Mouse (Mus musculus) lung, postnatal 0 days (tissue): Measurements from ENCODE around the gene Rchy1. TPM values are rescaled to one million over a fixed set of nuclear protein-coding genes. Genes with fewer than 3 reads are reported as not detected.

Experiments
- ATAC-seq: fragments of 200-750 bp; cut with Nextera tagmentation; 2 replicates; pipeline ENCODE4 v1.8.0; 2017; ENCODE audit warnings: moderate library complexity
- DNase-seq: peaks from one replicate; pipeline ENCODE4 v3.0.0-alpha.2; 2016; ENCODE audit warnings: low spot score
- H3K27ac ChIP-seq: fragments of 300-500 bp; sonication (generic); 2 replicates; pipeline ENCODE4 v1.5.1; 2014; ENCODE audit warnings: antibody characterized with exemption, mild to moderate bottlenecking, low read length, mixed read lengths
- H3K27me3 ChIP-seq: fragments of 300-500 bp; sonication (generic); replicated peaks from 2 replicates; pipeline ENCODE4 v1.6.1; 2014; ENCODE audit warnings: low read length, mixed read lengths; ENCODE audit not compliant: insufficient read depth
- H3K36me3 ChIP-seq: fragments of 300-500 bp; sonication (generic); 2 replicates; pipeline ENCODE4 v1.6.1; 2014; ENCODE audit warnings: low read length, mixed read lengths; ENCODE audit not compliant: insufficient read depth
- H3K4me1 ChIP-seq: fragments of 300-500 bp; sonication (generic); 2 replicates; pipeline ENCODE4 v1.6.1; 2014; ENCODE audit warnings: antibody characterized with exemption, low read depth, low read length, mixed read lengths; ENCODE audit not compliant: insufficient read depth
- H3K4me2 ChIP-seq: fragments of 300-500 bp; sonication (generic); replicated peaks from 2 replicates; pipeline ENCODE4 v1.6.1; 2014; ENCODE audit warnings: low read depth, mild to moderate bottlenecking, low read length, moderate library complexity, mixed read lengths
- H3K4me3 ChIP-seq: fragments of 300-500 bp; sonication (generic); 2 replicates; pipeline ENCODE4 v1.5.1; 2014; ENCODE audit warnings: low read depth, low read length
- H3K9ac ChIP-seq: fragments of 300-500 bp; sonication (generic); replicated peaks from 2 replicates; pipeline ENCODE4 v1.6.1; 2014; ENCODE audit warnings: low read depth, mild to moderate bottlenecking
- H3K9me3 ChIP-seq: fragments of 300-500 bp; sonication (generic); 2 replicates; pipeline ENCODE4 v1.6.1; 2016; ENCODE audit warnings: low read length, mixed read lengths
- CTCF ChIP-seq: IDR thresholded peaks from 2 replicates; pipeline ENCODE4 v1.5.1; 2016; ENCODE audit warnings: antibody characterized with exemption, mild to moderate bottlenecking
- EP300 ChIP-seq: IDR thresholded peaks from 2 replicates; pipeline ENCODE4 v1.6.1; 2016; ENCODE audit warnings: antibody characterized with exemption, mild to moderate bottlenecking, control low read depth
- WGBS: fragments of 180-500 bp; shearing (Covaris S2); extraction: QIAGEN DNeasy Blood & Tissue Kit; methylation state at CpG from one replicate; pipeline ENCODE4 v1.1.7; 2014; 5-methylcytosine and 5-hydroxymethylcytosine counted together
- polyA plus RNA-seq: library from polyadenylated mRNA; unstranded; fragments of >200 nt; fragmentation: Nextera tagmentation; extraction: Ambion mirVana; gene quantifications from 2 replicates; pipeline ENCODE4 v1.2.1, GENCODE M21; 2015

The Rchy1 gene
- polyA plus RNA-seq, 1 experiment from 2014 or later = 70.7 TPM

DNA sequence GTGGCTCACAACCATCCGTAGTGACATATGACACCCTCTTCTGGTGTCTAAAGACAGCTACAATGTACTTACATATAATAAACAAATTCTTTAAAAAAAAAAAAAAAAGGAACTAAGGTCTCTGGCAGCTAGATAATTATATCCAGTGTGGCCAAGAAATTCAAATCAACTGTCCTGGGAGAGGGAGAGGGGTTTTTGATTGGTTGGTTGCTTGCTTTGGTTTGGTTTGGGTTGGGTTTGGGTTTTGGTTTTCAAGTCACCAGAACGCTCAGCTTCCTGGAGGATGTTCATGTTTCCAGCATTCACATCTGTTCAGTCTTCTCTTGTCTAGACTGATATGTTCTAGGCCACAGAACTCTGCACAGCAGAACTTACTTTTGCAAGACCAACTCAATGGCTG is 30.2 kb upstream of the Rchy1 start:
- Histone ChIP-seq H3K9me3 (no peaks in the 10 kb centered on the region), H3K36me3 (no peaks in the 10 kb centered on the region), H3K9ac (no peak overlapping the region), H3K27me3 (no peaks in the 10 kb centered on the region), H3K4me1 (no peaks in the 10 kb centered on the region), H3K27ac (no peak overlapping the region), H3K4me2 (no peak overlapping the region), H3K4me3 (no peak overlapping the region)
- ATAC-seq (no peak), DNase-seq (no peak)
- 81% methylated on average over 2 of the region's 2 CpGs for WGBS
- no peak for TF ChIP-seq CTCF
- TF ChIP-seq EP300 = no peak

DNA sequence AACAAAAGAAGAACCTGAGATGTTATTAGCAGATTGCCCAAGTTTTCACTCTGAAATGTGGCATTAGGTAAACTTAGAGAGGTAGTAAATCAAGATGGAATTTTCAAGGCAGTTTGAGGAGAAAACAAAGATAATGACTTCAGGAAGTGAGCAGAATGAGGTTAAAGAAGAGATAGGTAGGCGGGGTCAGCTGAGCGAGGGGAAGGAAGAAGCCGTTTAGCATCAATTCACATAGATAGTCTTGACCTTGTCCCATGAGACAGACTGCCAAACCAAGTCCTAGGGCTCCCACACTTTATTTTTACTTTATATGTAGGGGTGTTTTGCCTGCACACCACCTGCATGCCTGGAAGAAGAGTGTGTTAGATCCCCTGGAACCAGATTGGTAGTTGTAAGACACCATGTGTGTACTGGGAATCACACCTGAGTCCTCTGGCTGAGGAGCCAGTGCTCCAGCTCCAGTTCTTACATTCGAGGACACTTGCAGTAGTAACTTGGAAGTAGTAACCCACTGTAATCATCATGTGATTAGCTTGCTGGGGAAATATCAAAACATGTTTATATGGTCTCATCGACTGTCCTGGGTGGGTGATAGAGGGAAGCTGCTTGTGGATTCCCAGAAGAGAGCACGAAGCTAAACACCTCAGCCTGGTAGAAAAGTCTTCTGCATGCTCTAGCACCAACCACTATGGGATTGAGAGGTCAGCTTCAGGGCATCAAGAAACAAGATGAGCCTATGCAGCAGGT is 28.5 kb upstream of the Rchy1 start:
- ATAC-seq (no peak), DNase-seq (no peak)
- 63% methylated on average over 6 of the region's 6 CpGs for WGBS
- Histone ChIP-seq H3K4me2 (no peak overlapping the region), H3K36me3 (no peaks in the 10 kb centered on the region), H3K27ac (no peak overlapping the region), H3K27me3 (no peaks in the 10 kb centered on the region), H3K4me1 (no peaks in the 10 kb centered on the region), H3K9me3 (no peaks in the 10 kb centered on the region), H3K4me3 (no peak overlapping the region), H3K9ac (no peak overlapping the region)
- TF ChIP-seq CTCF = no peak
- no peak for TF ChIP-seq EP300

DNA sequence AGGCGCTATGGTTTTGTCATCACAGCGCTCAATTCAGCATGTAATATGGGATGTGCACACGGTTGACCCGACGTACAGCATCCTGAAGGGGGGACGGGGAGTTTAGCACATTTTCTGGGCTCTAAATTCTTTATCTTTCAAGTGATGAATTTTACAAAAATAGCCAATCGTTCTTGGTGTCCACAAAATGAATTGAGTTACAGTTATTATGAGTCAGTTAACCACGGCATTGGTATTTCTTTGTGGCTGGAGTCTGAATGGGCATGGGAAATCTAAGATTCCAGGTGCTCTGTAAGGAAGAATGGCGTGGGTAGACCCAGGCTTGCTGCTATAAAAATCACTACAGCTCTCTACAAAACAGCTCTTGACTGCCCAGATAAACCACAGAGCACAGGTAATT is 26.4 kb upstream of the Rchy1 start:
- Histone ChIP-seq H3K9ac (no peak overlapping the region), H3K4me2 (no peak overlapping the region), H3K27me3 (no peaks in the 10 kb centered on the region), H3K9me3 (no peaks in the 10 kb centered on the region), H3K27ac (no peak overlapping the region), H3K4me1 (no peaks in the 10 kb centered on the region), H3K36me3 (no peaks in the 10 kb centered on the region), H3K4me3 (no peak overlapping the region)
- ATAC-seq = no peak
- no peak for DNase-seq
- TF ChIP-seq CTCF (no peak), EP300 (no peak)
- WGBS = 78% methylated on average over 9 of the region's 9 CpGs

DNA sequence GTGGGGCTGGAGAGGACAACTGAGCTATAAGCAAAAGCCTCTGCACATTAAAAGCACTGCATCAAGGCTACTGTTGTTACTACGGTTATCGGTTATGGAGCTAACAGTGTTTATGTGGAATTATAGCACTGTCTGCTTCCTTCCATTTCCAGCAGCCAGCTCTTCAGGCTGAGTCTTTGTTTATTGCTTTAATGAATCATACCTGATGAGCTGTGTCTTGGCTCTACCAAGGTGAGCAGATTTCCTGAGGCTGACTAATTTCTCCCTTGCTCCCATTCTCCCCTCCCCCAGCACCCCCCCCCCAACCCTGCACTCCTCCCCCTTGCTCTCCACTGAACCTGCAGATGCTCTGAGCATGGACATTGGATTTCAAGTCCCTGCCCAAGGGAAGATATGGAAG is 24.9 kb upstream of the Rchy1 start:
- no peak overlapping the region for H3K9ac ChIP-seq
- no peak overlapping the region for H3K27ac ChIP-seq
- H3K9me3 ChIP-seq = no peaks in the 10 kb centered on the region
- DNase-seq (no peak), ATAC-seq (no peak)
- no peak overlapping the region for H3K4me2 ChIP-seq
- H3K4me3 ChIP-seq = no peak overlapping the region
- 80% methylated on average over 2 of the region's 2 CpGs for WGBS
- no peaks in the 10 kb centered on the region for H3K36me3 ChIP-seq
- TF ChIP-seq CTCF = no peak
- TF ChIP-seq EP300 = no peak
- H3K27me3 ChIP-seq = no peaks in the 10 kb centered on the region
- no peaks in the 10 kb centered on the region for H3K4me1 ChIP-seq

DNA sequence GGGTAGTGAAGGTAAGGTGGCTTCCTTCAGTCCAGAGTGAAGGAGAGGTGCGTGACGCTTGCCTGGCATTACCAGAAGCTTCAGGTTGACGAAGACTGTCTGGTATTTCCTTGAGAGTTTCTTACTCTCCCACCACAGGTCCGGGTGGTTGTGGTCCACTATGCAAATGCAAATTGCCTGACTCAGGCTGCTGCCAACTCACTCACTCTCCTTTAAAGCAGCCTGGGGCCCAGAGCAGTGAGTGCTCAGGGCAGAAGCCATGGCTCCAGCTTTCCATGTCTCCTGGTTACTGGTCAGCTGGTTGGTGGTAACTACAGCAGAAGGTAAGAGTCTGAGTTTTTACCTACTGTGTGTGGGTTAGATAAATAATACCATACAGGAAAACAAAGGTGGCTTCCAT is 24.4 kb upstream of the Rchy1 start, which contains the start of gene Odaph:
Gene Odaph, plus strand, starts transcription at position 240 of the 400 bp plus-strand sequence.
- TF ChIP-seq EP300 (no peak), CTCF (no peak)
- no peaks in the 10 kb centered on the region for H3K27me3 ChIP-seq
- DNase-seq (no peak), ATAC-seq (no peak)
- H3K9ac ChIP-seq = no peak within 1 kb of the TSS
- H3K4me2 ChIP-seq = no peak within 1 kb of the TSS
- H3K9me3 ChIP-seq = no peaks in the 10 kb centered on the region
- H3K36me3 ChIP-seq = no peaks in the 10 kb centered on the region
- H3K4me3 ChIP-seq = no peak within 1 kb of the TSS
- H3K27ac ChIP-seq = no peak within 1 kb of the TSS
- no peaks in the 10 kb centered on the region for H3K4me1 ChIP-seq
- WGBS = 70% methylated on average over 4 of the region's 4 CpGs

DNA sequence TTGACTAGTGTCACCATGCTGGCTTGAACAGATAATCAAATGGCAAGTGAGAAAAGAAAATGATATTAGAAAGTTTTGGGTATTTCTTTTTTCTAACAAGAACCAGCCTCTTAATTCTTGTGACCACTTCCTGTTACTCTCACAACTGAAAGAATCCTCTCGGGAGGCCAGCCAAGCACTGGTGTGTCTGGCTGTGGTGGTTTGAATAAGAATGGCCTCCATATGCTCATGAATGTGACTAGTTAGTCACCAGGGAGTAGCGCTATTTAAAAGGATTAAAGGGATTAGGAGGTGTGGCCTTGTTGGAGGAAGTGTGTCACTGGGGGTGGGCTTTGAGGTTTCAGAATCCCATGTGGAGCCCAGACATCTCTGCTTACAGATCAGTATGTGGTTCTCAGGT is 22.9 kb upstream of the Rchy1 start:
- no peak overlapping the region for H3K4me3 ChIP-seq
- H3K36me3 ChIP-seq = no peaks in the 10 kb centered on the region
- H3K27me3 ChIP-seq = no peaks in the 10 kb centered on the region
- no peak overlapping the region for H3K4me2 ChIP-seq
- WGBS = 50% methylated on average over 2 of the region's 2 CpGs
- TF ChIP-seq CTCF (no peak), EP300 (no peak)
- ATAC-seq (no peak), DNase-seq (no peak)
- H3K9me3 ChIP-seq = no peaks in the 10 kb centered on the region
- H3K27ac ChIP-seq = no peak overlapping the region
- no peaks in the 10 kb centered on the region for H3K4me1 ChIP-seq
- no peak overlapping the region for H3K9ac ChIP-seq
